Mouse (Mus musculus) heart, postnatal 0 days (tissue): ENCODE measurements around the gene Fer.

Experiments
- CTCF ChIP-seq: IDR thresholded peaks from 2 replicates; pipeline ENCODE4 v1.5.1; 2016; ENCODE audit warnings: antibody characterized with exemption, control low read depth, low read depth
- EP300 ChIP-seq: IDR thresholded peaks from 2 replicates; pipeline ENCODE4 v1.6.1; 2016; ENCODE audit warnings: antibody characterized with exemption, low read depth

DNA sequence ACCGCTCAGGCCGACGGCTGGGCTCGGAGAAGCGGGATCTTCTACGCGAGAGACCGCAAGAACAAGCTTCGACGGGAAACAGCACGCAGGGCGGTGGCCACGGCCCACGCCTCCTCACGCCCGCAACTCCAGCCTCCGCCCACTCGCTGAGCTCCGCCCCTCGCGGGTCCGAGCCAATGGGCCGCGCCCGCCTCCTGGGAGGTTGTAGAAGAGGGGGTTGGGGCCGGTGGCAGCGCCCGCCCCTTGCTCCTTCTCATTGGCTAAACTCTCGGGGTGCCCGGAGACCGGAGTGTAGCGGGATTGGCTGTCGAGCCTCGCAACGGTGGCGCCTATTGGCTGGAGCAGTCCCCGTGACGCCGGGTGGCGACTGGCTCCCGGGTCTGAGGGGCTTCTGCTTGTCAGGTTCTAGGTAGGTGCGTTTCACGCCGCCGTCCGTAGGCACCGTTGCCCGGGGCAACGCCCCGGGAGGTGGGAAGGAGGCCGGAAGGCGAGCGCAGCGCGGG, 836 bp downstream of the Fer start, which contains the start of gene A930002H24Rik:
- TF ChIP-seq CTCF (no peak), EP300 (0 out of 2 replicates have a peak, but pooled peaks have one; percentile 59)
